Mouse (Mus musculus) layer of hippocampus, postnatal 36 days (tissue): ENCODE measurements at regions not wholly inside any gene's neighbourhood (a gene's known extent, or its start where the extent isn't known, plus 50 kb on each side); places are given as distances from the start of the nearest gene placed in this dataset.

Experiments used
- DNase-seq, 2 experiments: peaks; one replicate each; pipeline ENCODE4 v3.0.0; 2022

DNA sequence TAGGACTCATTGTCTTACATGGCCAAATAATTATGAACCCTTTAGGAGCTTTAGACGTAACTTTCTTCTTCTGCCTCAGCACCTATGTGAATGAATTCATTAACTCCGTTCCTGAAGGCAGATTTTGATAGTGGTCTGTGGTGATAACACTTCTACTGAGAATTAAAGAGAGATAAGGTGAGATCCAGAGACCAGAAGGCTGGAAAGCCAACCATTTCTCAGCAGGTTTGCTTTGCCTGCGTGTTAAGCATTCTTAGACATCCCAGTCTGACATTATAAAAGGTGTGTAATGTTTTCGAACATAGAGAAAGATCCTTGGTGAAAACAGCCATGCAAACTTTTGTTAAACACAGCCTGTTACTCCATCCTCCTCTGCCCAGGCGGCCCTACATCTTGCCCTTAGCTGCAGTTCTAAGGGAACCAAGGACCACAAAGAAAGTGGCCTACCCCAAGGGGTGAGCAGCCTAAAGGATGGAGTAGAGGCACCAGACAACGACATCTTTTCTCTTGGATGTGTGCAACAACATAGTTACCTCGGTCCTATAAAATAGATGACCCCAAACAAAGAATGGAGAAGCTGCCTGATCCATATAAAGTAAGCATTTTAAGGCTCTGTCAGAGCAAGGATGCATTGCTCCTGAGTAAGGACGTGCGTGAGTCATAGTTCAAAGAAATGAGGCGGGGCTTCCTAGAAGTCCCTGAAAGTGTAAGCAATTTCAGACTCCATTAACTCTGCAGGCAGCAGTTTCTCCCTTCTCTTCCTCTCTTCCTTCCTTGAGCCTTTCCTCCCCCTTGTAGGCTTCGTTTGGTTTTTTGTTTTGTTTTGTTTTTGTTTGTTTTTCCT is 55.1 kb upstream of the Xpr1 start:
- no peak for DNase-seq

DNA sequence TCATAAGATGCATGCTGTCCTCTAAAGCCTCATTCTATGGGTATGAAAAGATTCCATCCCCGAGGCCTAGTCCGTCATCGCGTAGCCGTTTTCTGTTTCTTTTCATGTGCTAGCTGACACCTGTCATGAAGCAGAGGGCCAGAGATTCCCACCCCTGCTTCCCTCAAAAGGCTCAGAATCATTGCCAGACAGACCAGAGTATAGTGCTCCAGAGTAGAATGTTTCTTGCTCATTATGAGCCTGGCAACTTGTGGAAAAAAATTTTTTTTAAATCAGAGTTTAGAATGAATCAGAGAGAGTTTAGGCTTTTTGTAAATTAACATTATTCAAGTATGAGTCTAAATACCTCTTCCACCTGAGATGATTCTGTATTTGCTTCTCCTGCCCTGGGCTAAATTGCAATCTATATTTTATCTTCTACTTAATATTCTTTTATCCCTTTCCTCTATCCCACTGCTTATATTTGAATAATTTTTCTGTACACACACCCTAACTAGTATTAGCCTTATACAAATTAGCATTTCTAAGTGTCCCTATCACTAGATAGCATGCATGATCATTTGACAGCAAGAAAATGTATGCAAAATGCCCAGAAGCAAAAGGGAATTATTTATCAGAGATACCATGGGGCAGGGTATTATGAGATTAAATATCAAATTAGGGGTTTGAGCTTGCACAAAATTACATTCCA is 55.9 kb upstream of the Xpr1 start:
- no peak for DNase-seq

DNA sequence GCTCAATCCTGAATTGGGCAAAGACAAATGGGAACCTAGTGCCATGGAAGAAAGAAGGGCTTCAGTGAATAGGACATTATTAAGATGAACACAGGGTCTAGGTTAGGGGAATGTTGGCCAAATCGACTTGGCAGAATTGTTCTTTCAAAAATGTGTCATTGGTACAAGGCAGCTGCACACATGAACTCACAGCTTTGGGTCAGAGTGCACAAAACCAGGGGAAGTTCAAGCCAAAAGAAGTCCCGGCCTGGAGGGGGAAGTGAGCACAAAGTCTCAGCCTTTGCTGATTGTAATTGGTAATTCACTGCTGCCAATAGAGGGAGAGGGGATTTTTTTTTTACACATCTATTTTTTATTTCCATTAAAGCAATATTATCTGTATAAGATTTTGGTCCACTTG is 57.8 kb upstream of the Xpr1 start:
- no peak for DNase-seq

DNA sequence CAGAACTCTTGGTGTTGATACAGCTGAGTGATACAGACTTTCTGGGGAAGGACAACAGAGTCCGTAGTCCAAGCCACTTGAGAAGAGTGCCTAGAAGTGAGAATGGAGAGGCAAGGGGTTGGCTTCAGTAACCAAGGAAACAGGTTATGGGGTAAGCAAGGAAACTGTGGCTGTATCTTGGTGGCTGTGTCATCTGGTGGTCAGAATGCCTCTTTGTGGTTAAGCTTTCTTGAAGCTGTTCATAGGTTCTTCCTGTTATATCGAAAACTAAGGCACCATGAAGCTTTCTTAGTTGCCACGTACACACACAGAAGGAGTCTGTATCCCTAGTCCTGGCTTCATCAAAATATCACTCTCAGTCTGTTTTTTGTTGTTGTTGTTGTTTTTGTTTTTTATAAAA is 59.0 kb upstream of the Xpr1 start:
- DNase-seq, result no peak

DNA sequence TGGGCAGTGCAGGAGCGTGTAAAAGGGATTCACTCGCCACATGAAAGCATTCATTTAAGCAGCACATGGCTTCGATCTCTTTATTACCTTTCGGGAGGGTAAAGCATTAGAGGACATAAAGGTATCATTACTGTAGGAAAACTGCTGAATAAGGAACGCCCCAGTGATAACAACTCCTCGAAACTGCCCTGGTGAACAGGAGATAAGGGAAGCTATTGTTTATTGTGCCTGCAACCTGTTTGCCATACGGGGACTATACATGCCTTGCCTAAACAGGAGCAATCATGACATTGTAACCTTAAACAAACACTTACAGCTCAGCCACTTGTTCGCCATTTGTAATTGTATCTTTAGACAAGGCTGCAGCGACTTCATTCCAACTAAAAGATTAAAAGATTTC is 64.9 kb upstream of the Xpr1 start:
- no peak for DNase-seq

DNA sequence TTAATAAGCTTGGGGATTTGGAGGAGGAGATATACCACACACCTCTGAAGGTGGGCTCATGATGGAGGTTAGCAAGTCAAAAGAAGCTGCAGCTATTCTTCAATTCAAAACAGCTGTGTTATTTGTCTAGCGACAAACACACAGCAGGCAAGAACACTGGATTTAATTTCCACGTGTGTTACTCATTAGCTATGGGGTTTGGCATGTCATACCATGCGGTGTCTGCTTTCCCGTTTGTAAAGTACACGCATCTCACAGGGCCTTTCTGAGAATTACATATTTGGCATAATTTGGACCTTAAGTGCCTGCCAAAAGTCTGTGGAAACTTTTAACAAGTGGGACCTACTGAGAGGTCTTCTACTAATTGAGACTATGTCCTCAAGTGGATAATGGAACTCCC is 65.5 kb upstream of the Xpr1 start:
- DNase-seq, result no peak

DNA sequence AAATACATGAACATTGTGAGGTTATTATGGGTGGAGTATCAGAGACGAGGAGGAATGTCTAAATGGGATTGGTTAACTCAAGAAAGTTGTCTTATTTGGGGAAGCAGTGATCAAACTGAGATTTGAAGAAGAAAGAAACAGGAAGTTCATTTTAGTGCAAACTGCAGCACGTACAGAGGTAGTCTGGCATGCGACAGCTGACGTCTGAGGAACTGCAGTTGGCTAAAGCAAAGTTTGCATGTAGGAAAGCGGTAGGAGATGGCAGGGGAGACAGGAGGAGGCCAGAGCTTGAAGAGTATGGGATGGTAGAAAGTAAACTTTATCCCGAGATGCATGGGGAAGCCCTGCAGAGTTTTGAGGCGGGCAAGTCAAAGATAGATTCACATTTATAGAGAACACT is 66.5 kb upstream of the Xpr1 start:
- DNase-seq, result no peak

DNA sequence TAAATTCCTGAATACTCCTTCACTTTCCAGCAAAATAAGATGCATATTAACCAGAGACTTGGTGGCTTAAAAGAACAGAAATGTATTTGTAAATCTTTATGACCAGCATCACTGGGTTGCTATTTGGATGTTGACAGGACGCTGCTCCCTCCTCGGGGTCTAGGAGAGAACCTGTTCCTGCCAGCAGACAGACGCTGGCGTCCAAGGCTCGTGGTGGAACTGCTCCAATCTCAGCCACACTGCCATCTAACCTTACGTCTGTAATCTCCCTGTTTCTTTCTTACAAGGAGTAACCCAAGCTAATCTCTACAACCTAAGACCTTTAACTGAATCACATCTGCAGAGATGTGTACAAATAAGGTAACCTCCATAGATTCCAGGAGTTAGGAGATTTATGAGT is 70.1 kb upstream of the Acbd6 start:
- DNase-seq, result no peak

DNA sequence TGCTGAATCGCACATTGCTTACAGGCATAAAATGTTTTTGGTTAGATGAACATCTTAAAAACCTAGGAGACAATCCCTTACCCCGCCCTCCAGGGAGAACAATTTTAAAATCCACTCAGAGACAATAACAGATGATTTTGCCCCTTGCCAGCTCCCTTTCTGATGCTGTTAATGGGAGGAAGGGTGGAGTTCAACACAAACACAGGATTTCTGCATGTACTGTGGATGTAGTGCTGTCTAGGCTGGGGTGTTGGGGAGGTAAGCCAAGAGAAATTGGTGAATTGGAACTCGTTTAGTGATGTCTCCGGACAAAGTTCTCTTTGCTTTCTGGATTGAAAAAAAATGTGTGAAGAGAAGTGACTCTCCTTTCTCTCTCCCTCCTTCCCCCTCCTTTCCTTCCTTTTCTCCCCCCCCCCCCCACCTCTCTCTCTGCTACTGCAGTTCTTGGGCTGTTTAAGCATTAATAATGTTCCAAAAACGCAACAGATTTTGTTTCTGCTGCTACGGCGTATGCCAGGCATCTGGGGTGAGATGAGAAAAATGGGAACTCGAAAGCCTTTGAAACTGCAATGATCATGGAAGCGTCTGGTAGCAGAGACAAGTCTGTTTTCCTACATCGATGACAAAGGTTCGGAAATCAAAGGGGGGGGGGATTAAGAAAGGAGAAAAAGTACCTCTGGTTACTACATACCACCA is 68.8 kb upstream of the Acbd6 start:
- peak; percentile 51 to 62 for DNase-seq

DNA sequence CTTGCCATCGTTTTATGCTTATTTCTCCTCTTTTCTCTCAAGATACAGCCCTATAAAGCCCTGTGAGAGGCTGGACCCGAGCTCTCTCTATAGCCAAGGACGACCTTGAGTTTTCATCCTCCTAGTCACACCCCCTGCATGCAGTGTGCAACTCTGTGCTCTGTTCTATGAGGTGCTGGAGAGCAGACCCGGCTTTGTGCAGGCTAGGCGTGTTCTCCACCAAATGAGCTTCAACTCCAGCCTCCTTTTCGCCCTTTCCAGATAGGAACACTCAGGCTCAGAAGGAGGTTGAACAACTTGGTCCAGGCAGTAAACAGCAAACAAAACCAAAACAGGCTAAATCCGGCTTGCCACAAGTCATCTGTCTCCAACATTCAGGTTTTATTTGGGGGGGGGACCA is 67.8 kb upstream of the Acbd6 start:
- DNase-seq, result no peak

DNA sequence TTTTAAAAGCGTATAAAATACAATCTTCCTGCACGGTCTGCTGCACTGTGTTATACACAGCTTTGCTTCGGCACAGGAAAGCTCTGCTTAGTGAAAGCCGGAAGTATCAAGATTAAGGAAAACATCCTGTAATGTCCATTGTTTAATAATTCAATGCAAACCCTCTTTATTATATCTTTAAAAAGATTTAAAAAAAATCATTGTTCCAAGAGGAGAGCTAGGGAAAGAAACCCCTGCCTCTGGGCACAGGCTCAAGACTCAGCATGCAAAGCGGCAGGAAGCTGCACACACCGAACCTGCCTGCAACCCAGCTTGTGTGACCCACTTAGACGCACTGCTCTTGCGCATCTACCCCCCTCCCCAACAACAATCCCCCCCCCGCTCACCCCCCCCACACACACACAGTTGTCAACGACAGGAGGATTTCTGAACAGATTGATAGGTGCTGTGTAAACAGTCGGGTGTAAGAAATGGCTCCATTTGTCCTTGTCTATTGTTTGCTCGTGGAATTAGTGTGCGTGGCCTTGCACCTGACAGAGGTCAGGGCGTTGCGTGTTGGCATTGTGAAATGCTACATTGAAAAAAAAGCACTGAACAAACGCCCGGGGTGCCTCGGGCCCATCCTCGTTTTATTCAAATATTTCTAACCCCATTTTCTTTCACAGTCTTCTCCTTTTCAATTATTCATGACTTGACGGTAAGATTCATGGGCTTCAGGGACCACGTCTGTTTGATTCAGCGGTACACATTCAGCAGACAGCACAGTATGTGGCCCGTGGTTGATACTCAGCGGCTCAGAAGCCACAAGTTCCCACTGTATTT is 66.5 kb upstream of the Acbd6 start:
- DNase-seq, result no peak

DNA sequence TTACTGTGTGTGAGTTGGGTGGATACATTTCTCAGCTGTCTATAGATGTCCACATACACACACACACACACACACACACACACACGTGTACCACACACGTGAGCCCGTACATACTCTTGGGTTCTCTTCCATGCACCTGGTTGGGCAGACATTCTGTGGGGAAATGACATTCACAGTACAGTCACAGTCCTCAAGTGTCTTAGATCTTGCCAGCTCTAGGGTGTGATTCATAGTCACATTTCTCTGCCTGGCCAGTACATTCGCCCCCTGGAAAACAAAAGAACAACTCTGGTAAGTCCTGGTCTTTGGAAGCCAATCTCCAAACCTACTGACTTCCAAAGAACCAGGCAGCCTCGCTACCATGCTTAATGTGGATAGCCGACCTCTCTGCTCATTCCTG is 64.6 kb upstream of the Acbd6 start:
- DNase-seq, result no peak

DNA sequence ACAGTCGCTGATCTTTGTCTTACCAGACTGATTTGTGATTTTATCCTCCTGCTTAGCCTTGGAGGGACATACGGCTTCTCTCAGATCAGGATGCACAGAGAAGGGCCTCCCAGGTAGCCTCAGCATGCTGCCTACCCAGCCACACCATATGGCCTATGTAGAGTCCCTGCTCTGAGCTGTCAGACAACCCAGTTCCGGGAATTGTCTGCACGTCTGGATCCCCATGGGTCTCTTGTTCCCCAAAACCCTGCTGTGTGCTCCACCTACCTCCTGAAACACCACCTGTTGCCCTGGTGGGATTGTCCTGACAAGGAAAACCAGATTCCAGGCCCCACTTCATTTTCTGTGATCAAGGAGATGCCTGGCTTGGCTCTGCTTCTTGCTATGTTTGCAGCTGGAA is 64.1 kb upstream of the Acbd6 start:
- no peak for DNase-seq

DNA sequence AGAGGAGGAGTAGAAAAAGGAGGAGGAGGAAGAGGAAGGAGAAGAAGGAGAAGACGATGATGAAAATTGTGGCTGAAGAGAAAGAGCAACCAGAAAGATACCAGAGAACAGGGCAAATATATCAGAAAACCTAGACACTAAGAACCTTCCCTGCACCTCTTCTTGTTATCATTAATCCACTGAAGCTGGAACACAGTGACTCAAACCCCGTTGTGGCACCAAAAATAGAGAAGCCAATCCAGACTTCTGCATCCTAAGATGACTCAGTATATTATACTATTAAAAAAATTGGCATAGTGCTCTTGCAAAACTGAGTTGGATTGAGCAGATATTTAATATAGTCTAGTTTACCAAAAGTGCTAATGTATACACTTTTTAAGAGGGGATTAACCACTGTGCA is 63.6 kb upstream of the Acbd6 start:
- DNase-seq, result no peak

DNA sequence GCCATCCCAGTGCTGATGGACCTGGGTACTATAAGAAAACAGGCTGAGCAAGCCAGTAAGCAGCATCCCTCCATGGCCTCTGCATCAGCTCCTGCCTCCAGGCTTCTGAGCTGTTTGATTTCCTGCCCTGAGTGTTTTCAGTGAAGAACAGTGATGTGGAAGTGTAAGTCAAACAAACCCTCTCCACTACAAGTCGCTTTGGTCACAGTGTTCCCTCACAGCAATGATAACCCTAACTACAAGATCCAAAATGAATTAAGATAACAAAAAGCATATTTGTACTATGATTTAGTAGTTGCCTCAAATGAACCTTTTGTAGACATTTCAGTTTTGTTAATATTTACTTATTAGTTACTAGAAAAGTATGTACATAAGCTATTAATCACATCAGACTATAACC is 58.2 kb upstream of the Acbd6 start:
- DNase-seq, result no peak

DNA sequence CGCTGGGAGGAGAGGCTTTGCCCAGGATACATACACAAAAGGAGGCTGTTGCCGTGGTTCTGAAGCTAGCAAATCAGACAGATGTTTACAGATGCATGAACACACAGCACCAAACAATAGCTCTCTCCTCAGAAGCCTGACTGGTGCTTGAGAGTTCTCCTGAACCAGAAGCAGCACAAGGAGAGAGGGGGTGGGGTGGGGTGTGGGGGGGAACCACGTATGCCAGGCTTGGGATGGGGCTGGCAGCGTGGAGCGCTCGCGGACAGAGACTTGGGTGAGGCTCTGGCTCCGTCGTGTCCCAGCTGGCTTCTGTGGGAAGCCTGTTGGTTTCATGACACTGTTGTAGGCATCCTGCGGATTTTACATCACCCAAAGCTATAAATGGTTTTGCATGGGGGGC is 55.1 kb upstream of the Acbd6 start:
- no peak for DNase-seq

DNA sequence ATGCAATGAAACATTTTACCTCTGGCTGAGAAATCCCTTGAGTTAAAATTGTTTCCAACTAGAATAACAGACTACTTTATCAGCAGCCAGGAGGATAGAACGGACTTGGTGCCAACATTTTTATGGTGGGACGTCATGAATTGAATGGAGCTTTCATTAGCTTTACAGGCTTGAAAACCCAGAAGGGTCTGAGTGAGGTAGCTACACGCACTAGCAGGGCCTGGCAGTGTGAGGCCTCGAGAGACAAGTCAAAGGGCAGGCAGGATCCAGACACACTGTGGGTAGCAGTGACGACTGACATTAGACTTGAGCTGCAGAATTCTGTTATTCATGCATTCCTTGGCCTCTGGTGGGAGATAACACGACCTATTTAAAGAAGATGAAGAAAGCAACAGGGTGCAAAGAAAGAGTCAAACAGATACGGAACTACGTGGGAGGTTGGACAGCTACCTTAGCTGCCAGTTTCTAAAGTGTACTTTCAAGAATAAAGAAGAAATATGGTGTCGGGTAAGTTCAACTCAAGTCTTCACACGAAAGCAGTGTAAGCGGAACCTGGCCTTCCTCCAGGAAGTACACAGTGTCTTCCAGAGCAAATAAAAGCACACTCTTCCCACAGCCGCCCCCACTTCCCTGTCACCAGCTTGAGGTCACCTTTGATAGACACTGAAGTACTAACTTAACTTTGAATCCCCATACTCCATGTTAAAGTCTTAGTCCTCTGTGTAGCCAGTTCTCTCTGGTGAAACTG is 53.2 kb upstream of the Acbd6 start:
- DNase-seq, result no peak

DNA sequence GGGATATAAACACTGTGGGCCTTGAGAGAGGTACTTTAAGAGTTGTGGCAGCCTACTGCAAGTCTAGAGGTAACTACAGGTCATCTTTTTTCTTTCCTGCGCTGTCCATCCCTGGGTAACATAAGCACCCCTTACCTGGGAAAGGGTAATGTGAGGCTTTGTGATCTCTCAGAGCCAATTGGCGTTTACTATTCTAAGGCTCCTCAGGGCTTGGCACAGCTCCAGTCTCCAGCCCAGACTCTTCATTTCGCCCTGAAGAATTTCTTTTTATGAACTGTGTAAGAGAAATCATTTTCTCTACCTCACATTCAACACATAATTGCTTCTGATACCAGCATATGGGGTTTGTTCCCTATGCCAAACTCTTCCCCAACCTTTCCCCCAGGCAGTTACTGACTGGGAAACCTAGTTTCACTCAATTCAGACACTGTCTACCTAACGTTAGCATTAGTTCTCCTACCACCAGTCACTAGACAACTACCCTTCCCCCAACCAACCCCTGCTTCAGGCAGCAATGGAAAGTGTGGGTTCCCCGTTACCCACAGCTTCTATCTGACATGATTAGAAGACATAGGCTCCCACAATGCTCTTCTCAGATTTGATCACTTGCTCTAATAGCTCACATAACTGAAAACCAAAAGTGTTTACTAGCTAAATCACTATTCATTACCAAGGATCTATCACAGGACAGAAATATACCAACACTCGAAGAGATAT is 52.4 kb upstream of the Acbd6 start:
- DNase-seq, result no peak
